Mouse (Mus musculus) midbrain, embryonic 10.5 days (tissue): ENCODE measurements around the gene Pigq. TPM values are rescaled to one million over a fixed set of nuclear protein-coding genes. Genes with fewer than 3 reads are reported as not detected.

Source experiments
- polyA plus RNA-seq: library from polyadenylated mRNA; unstranded; fragments of >200 nt; fragmentation: Nextera tagmentation; extraction: Ambion mirVana; gene quantifications from 2 replicates; pipeline ENCODE4 v1.2.1, GENCODE M21; 2016

The Pigq gene
- polyA plus RNA-seq, 1 experiment from 2014 or later: 64.8 TPM

Other genes with a start within 250 kb of the Pigq start
- gene Gng13, start 227.8 kb downstream of the Pigq start, polyA plus RNA-seq: 0.51 and 0.77 TPM in 2 replicates
- 55.9 and 58.9 TPM in 2 replicates for gene Chtf18, start 217.5 kb downstream of the Pigq start, polyA plus RNA-seq
- 22.5 and 24.7 TPM in 2 replicates for gene Rpusd1, start 217.3 kb downstream of the Pigq start, polyA plus RNA-seq
- gene Mslnl, start 208.9 kb downstream of the Pigq start, polyA plus RNA-seq: not detected in 2 replicates
- gene Msln, start 190.6 kb downstream of the Pigq start, polyA plus RNA-seq: 0.16 TPM in 1 of 2 replicates, not detected in the other
- gene Narfl, start 171.2 kb downstream of the Pigq start, polyA plus RNA-seq: 28.1 and 29.5 TPM in 2 replicates
- gene Haghl, start 159.3 kb downstream of the Pigq start, polyA plus RNA-seq: 75.8 and 103 TPM in 2 replicates
- gene Ccdc78, start 158.4 kb downstream of the Pigq start, polyA plus RNA-seq: 0.79 and 1.2 TPM in 2 replicates
- gene Fam173a, start 152.0 kb downstream of the Pigq start, polyA plus RNA-seq: 71.8 and 88.0 TPM in 2 replicates
- 2.9 TPM in 1 of 2 replicates, not detected in the other for gene AC134908.4, start 149.3 kb downstream of the Pigq start, polyA plus RNA-seq
- 174 and 205 TPM in 2 replicates for gene Metrn, start 147.8 kb downstream of the Pigq start, polyA plus RNA-seq
- 9.3 and 12.4 TPM in 2 replicates for gene Fbxl16, start 135.9 kb downstream of the Pigq start, polyA plus RNA-seq
- gene Wdr24, start 121.3 kb downstream of the Pigq start, polyA plus RNA-seq: 31.7 and 32.2 TPM in 2 replicates
- 58.7 and 68.4 TPM in 2 replicates for gene Jmjd8, start 116.1 kb downstream of the Pigq start, polyA plus RNA-seq
- 381 and 403 TPM in 2 replicates for gene Stub1, start 111.5 kb downstream of the Pigq start, polyA plus RNA-seq
- gene Rhbdl1, start 107.6 kb downstream of the Pigq start, polyA plus RNA-seq: 1.7 and 2.7 TPM in 2 replicates
- gene Gm20683, start 103.2 kb downstream of the Pigq start, polyA plus RNA-seq: 1.7 and 2.2 TPM in 2 replicates
- 23.9 and 25.2 TPM in 2 replicates for gene Rhot2, start 100.1 kb downstream of the Pigq start, polyA plus RNA-seq
- 53.4 and 53.9 TPM in 2 replicates for gene Wdr90, start 83.4 kb downstream of the Pigq start, polyA plus RNA-seq
- 9.9 and 17.1 TPM in 2 replicates for gene Mcrip2, start 76.2 kb downstream of the Pigq start, polyA plus RNA-seq
- gene Mettl26, start 69.9 kb downstream of the Pigq start, polyA plus RNA-seq: 74.3 and 80.4 TPM in 2 replicates
- 6.1 and 19.7 TPM in 2 replicates for gene Wfikkn1, start 64.1 kb downstream of the Pigq start, polyA plus RNA-seq
- gene Rab40c, start 25.2 kb downstream of the Pigq start, polyA plus RNA-seq: 29.8 and 33.6 TPM in 2 replicates
- gene Nhlrc4, start within 50 bp of the Pigq start, polyA plus RNA-seq: 0.34 TPM in 1 of 2 replicates, not detected in the other
- 0.06 and 0.19 TPM in 2 replicates for gene A930017K11Rik, start 7.6 kb upstream of the Pigq start, polyA plus RNA-seq
- 27.6 and 29.5 TPM in 2 replicates for gene Capn15, start 40.9 kb upstream of the Pigq start, polyA plus RNA-seq
- gene Rab11fip3, start 124.6 kb upstream of the Pigq start, polyA plus RNA-seq: 20.6 and 26.9 TPM in 2 replicates
- 27.8 and 28.2 TPM in 2 replicates for gene Decr2, start 145.4 kb upstream of the Pigq start, polyA plus RNA-seq
- 87.4 and 106 TPM in 2 replicates for gene Nme4, start 150.7 kb upstream of the Pigq start, polyA plus RNA-seq
- gene Tmem8, start 168.4 kb upstream of the Pigq start, polyA plus RNA-seq: 1.6 and 2.0 TPM in 2 replicates
- 301 and 332 TPM in 2 replicates for gene Mrpl28, start 178.6 kb upstream of the Pigq start, polyA plus RNA-seq
- gene Axin1, start 193.8 kb upstream of the Pigq start, polyA plus RNA-seq: 9.9 and 10.0 TPM in 2 replicates